Mouse (Mus musculus): ENCODE results near the gene Cdh4.
A peak's percentile ranks its signal among the peaks of the same experiment; 100 is the strongest.

The Cdh4 gene

DNA sequence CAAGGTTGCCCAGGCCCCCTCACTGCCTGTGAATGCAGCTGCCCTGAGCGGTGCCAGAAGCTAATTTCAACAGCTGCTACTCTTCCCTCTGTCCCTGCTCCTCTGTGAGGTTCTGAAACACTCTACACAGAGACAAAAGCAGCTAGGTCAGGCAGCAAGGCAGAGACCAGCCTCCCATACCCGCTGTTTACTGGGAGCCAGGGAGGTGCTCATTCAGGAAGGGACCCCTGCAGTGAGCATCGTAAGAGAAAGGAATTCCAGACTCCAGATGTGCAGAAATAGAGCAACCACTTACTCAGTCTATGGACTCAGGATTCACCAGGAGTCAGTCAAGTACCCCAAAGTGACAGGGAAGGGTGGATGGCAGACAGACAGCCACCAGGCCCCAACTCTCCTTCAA, 278.1 kb downstream of the Cdh4 start:
- no peak for ATAC-seq (ENCODE audit: insufficient number of reproducible peaks, low FRiP score, low TSS enrichment)

DNA sequence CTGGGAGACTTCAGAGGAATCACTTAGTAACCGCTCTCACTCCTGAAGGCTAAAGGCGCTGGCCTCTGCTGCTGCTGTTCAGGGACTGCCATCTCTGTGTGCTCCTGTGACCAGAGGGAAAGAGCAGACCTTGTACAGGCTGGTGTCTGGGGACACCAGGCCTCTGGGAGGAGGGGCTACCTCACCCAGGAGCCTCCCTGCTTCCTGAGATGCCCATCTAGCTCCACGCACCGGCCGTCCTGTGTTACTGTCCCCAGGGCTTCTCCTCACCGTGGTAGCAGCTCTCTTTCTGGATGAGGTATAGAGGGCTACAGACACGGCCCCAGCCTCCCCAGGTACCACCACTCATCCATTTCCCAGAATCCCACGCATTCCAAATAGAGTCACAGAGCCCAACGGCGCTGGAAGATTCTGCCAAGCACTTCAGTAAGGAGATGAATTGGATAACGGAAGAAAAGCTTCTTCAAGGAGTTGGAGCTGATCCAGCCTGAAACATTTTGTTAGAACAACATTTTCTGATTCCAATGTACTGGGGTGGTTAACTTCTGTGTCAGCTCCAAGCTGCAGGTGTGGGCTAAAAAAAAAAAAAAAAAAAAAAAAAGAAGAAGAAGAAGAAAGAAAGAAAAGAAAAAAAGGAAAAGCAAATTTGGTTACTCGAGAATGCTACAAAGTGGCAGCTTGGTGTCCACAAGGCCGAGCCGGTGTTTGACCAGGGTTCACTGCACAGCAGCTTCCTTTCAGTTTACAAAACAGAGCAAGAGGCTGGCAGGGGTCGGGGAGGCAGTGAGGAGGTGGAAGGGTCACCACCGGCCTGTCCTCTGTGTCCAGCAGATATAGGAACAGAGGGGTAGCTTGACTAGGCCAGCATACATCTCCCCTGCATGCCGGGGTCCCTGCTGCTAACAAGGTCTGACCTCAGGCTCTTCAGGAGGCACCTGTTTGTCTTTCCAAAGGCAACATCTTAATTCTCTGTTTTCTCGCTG, 279.6 kb downstream of the Cdh4 start:
- no peak for ATAC-seq (ENCODE audit: insufficient number of reproducible peaks, low FRiP score, low TSS enrichment)

DNA sequence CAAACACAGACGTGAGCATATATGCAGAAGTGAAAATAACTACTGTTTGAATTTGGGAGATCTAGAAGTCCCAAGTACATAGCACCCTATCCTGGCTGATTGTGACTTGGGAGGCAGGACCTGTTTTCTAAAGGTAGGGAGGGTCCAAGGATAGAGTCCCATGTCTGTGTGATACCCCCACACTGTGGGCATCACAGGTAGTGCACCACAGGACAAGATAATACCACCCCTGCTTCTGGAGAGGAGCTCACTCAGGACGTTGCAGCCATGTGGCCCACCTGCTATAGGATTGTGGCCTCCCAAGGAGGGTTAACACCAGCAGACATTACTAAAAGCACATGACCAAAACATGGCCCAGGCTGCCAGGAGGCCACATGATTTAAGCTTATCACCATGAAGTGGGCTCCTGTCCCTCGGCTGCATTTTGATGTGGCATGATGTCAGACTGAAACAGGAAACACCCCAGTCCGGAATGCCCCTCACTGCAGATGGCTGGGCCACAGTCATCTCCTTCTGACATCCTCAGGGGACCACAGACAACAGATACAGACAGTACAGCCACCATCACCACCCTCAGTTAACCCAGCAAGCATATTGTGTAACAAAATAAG, 280.6 kb downstream of the Cdh4 start:
- ATAC-seq (ENCODE audit: insufficient number of reproducible peaks, low FRiP score, low TSS enrichment): no peak

DNA sequence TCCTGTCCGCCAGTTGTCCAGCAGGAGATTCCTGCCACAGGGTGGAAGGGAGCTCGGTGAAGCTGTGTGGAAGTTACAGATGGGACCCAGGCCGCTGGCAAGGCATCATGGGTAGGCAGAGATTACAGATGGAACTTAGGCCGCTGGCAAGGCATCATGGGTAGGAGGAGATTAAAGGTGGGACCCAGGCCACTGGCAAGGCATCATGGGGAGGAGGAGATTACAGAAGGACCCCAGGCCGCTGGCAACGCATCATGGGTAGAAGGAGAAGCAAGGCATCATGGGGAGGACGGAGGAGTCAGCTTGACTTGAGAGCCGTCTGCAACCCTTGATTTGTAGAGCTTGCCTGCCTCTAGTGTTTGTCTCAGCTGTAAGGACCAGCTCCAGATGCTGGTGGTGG, 281.2 kb downstream of the Cdh4 start:
- no peak for ATAC-seq (ENCODE audit: insufficient number of reproducible peaks, low FRiP score, low TSS enrichment)

DNA sequence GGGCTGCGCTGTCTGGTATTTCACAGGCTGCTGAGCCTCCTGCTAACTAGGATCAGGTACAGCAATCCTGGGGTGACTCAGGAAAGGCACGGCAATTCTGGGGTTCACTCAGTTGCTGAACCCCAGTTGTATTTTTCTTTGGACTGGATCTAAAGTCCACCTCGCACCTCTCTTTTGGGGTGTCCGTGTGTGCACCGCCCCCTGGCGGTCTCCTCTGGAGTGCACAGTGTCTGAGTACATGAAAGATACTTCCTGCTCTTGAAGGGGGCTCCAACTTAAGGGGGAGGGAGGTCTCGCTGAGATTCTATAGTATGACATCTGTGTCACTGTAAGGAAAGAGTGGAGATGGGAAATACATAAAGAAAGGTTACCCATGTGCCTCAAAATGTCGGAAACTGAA, 286.8 kb downstream of the Cdh4 start:
- no peak for ATAC-seq (ENCODE audit: insufficient number of reproducible peaks, low FRiP score, low TSS enrichment)

DNA sequence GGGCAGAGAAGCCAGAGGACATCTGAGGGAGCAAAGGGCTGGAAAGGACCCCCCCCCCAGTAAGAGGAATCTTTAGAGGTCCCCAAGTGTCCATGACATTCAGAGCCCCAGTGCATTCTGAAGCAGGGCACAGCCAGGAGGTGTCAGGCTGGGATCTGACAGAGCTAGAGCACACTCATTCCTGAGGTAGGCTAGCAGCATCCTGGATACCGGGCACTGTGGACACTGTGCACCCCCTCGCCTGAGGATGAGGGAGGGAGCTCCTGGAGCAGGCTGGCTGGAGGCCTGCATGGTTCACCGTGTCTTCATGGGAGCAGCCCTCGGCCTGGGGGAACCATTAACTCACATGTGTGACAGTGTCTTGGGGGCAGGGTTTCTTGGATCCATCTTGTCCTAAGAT, 287.6 kb downstream of the Cdh4 start:
- ATAC-seq (ENCODE audit: insufficient number of reproducible peaks, low FRiP score, low TSS enrichment): no peak

DNA sequence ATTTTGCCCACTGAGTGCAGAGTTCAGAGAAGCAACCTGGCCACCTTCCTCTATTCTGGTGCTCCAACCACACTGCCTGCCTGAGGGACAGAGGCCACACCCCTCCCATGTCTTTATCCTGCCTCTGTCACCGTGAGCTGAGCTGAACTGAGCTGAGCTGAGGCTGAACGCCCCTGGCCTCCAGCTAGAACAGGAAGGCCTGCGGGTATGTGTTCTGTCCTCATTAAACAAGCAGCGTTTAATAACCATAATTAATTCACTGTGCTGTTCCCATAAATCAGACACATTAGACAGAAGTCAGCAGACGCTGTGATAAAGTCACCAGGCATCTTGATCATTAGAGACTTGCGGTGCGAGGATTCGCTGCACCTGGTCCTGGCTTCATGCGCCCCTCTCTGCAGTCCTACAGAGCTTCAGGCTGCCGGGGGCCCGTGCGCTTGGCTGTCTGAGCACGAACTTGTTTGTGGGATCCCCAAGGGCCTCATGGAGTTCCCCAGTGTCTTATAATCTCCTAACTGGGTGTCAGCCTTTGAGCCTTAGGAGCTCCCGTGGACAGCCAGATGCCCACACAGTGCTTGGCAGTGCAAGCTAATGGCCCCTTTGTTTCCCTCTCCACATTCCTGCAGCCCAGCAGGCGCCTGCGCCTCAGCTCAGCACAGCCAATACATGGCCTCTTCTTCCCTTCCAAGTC, 291.1 kb downstream of the Cdh4 start:
- ATAC-seq (ENCODE audit: insufficient number of reproducible peaks, low FRiP score, low TSS enrichment): no peak

DNA sequence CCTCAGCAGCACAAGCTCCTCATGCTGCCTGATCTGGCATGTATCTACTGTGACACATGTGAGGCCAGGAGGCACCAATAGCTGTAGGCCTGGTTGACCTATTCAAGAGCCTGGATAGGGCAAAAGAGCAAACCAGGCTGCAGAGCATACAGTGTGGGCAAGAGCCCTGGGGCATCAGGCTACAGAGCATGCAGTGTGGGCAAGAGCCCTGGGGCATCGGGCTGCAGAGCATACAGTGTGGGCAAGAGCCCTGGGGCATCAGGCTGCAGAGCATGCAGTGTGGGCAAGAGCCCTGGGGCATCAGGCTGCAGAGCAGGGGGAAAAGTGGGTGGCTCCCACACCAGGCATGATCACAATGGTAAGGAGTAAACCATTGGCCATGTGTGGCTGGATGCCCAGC, 300.2 kb downstream of the Cdh4 start:
- ATAC-seq (ENCODE audit: insufficient number of reproducible peaks, low FRiP score, low TSS enrichment): no peak

DNA sequence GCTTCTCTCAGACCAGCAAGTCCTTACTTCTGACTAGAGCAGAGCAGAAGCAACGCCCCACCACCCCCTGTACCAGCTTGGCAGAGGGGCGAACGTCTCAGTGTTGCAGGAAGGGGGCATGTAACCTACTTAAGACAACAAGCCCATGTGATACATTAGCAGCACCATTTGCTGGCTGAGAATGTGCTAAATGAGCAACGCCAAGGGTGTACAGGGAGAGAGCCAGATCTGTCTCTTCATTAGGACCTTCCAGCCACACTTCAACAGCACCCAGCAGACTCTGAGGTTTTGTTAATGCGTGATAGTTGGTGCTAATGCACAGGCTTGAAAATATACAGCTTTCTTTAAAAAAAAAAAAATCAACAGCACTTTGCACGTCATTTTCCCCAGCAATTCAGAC, 300.6 kb downstream of the Cdh4 start:
- ATAC-seq (ENCODE audit: insufficient number of reproducible peaks, low FRiP score, low TSS enrichment): no peak

DNA sequence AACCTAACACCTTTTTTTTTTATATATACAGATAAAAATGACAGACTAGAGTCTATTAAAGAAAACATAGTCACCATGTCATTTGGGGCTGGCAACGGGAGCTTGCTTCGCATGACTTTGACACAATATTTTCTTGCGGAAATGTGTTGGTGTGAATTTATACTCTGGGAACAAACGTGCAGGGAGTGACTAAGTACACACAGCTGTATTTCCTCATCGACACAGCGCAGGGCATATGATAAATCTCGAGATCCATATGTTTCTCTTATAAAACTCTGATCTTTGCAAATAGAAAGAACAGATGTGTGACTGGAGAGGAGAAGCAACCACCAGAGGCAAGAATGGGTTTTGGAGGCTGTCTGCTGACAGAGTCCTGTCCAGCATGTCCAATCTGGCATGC, 304.3 kb downstream of the Cdh4 start:
- ATAC-seq (ENCODE audit: insufficient number of reproducible peaks, low FRiP score, low TSS enrichment): no peak

DNA sequence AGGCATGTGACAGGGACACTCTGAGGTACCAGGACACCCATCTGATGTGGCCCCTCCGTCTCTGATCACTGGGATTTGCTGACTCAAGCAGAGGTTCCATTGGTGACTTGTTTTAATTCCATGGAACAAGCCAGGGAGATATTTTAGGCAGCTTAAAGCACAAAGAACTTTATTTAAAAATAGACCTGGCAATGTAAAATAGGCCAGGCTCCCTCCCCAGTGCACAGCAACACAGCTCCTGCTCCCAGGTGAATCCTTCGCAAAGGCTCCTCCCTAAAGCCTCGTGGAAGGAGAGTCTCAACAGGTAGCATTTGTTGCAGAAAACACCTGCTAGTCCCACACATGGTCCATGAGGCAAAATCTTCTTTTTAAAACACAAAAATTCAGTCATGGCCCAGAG, 307.2 kb downstream of the Cdh4 start:
- no peak for ATAC-seq (ENCODE audit: insufficient number of reproducible peaks, low FRiP score, low TSS enrichment)

DNA sequence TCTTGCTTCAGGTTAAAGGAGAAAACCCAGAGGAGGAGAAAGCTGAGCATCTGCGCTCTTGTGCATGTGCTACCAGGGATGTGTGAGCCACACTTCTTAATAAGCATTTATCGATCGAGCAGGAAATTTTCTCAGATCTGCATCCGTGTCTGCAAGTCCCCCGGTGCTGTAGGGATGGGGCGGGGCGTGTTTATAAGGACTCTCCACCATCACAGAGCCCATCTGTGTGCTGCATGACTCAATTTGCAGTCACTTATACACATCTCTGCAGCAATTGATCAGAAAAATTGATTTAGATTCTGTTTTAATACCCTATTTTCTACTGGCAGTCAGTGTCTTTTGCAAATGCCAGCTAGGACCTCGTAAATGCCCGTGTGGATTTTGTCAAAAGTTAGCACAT, 311.6 kb downstream of the Cdh4 start:
- no peak for ATAC-seq (ENCODE audit: insufficient number of reproducible peaks, low FRiP score, low TSS enrichment)

DNA sequence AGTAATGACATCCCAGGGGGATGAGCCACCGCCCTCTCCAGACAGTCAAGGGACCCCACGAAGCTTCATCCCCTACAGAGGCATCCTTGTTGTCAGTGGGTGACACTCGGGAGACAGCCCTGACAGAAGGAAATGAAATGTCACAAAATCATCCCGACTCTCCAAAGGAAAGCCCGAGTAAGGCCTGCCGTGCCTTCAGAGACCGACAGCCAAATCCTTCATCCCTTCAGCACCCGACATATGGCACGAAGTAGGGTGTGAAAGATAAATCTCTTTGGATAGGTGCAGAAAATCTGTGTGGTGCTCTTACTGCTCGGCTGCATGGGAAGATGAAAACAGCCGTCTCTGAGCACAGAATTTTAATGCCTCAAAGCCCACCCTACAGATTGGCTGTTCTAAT, 312.5 kb downstream of the Cdh4 start:
- 0 out of 2 replicates have a peak, but pooled peaks have one; percentile 24 for ATAC-seq (ENCODE audit: insufficient number of reproducible peaks, low FRiP score, low TSS enrichment)

DNA sequence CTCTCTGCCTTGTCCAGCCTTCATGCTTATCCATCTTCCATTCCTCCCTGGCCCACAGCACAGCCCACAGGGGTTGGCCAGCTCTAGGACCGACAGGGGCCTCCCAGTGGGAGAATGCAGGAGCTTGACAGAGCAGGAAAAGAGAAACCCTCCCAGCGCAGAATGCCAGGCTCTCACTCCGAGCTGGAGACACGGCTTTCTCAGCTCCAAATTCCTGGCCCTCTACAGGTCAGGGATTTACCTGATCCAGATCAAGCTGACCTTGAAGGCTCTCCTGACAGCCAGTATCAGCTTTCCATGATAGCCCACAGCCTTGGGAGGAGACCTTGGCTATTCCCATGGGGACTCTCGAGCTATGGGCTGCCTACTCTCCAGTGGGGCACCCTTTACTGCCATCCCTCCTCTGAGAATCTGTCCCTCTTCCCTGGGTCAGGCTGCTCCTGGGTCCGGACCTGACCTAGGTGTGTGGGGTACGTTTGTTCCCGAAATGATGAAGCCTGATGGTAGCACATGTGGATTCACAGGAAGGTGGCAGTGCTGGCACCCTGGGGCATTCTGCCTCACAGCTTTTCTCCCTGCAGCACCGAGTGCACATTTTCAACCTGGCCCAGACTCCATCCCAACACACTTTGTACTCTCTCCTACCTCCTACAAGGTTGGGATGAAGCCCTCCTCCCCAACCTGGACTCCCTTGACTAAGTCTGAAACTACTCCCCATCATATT, 319.6 kb downstream of the Cdh4 start:
- ATAC-seq (ENCODE audit: insufficient number of reproducible peaks, low FRiP score, low TSS enrichment): no peak; the same call in 1 of the 2 replicates

DNA sequence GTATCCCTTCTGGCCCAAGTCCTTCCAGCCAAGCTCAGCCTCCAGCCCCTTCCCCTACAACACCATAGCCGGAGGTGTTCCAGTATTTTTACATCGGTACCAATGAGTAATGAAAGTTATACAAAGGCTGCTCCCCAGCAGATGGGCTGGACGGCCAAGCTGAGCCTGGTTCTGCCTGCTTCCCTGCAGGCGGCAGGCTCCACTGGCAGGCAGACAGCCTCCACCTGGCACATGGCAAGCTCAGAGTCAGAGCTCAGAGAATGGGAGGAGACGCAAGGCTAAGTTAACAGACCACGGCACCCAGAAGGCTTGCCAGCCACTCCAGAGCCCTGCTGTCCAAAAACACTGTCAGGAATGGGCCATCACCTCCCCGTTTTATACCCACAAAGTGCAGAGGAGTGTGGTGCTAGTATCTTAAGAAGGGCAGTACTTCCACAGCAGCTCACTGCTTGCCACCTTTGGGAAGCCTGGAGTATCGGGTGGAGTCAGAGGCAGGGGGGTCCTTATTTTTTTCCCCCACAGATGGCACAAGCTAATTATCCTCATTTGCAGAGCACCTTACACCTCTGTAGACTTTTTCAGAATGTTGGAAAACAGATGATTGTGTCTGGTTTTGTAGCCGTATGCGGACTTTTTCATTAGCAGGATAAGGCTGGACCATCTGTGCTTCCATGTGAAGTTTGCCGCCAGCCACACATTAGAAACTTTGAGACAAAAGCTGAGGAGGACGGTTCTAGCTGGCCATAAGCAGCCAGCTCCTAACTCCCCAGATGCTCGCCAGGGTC, 320.5 kb downstream of the Cdh4 start:
- ATAC-seq (ENCODE audit: insufficient number of reproducible peaks, low FRiP score, low TSS enrichment): peak; percentile 93

DNA sequence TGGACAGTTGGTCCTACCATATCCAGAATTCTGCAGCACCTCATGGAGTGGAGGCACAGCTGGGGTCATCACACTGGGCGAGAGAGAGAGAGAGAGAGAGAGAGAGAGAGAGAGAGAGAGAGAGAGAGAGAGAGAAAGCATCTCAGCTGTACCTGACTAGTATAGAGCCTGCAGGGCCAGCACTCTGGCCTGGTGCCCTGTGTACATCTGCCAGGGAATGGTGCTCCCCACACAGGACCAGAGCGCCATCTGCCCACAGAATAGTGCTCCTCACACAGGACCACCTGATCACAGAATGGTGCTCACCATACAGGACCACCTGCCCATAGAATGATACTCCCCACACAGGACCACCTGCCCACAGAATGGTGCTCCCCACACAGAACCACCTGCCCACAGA, 322.2 kb downstream of the Cdh4 start:
- no peak for ATAC-seq (ENCODE audit: insufficient number of reproducible peaks, low FRiP score, low TSS enrichment)

DNA sequence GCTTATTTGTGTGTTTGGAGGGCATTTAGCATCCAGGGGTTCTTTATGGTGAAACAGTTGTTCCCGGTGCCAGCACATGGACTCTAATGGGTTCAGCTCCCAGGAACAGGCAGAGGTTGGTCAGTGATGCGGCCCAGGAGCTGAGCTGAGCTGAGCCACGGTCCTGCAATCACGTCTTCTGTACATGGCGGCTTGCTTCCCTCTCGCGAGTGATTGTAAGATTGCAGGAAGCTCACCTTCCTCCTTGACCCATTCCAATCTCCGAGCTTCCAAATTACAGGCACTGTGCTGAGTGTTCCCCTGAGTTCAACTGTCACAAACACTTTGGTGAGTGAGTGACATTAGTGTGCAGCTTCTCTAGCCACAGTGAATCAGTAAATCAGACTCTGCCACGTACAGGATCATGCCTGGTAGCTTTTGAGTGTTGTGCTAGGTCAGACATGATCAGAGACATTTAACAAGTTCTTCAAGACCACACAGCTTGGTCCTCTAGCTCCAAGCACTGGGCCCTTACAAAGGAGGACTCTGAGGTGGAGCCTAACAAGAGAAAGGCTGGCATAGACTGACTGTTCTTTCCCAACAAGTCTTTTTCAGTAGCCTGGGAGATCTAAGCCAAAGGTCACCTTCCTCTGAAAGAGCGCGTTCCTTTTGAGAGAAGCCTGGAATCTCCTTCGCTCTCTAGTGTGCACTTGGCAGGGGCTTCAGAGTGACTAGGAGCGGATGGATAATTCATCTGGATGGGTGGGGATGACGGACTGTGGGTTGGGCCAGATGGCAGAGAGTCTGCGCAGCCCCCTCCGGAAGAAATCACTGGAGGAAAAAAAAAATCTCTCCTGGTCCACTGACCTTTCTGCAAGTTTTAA, 324.7 kb downstream of the Cdh4 start:
- no peak for ATAC-seq (ENCODE audit: insufficient number of reproducible peaks, low FRiP score, low TSS enrichment)

DNA sequence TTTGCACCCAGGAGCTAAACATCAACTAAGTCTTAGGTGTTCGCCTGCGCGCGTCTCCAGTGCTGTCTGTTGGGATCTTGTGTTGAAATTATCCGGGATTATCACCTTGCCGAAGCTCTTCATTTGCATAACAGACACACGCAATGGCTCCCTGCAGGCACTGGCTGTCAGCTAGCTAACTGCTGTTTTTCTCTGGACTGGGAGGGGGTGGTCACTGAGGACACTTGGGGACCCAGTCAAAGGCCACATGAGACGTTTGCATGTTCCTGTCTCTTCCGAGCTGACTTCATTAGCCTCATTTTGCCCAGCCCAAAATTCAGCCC, 325.3 kb downstream of the Cdh4 start:
- ATAC-seq (ENCODE audit: insufficient number of reproducible peaks, low FRiP score, low TSS enrichment): no peak

DNA sequence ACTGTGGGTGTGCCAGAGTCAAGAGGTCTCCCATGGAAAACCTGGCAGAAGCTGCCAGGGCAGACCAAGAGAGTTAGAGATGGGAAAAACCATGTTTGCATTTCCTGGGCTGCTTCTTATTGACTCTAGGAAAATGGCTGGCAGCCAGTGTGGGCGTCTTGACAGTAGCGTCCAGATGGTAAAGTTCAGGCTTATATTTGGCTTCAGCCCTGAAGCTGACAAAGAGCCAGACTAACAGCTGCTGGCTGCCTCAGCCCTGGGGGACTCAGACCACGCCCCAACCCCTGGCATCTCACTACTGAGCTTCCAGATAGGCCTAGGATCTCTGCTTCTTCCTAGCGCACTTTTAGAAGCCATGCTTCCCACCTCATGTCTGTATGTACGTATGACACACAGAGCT, 326.9 kb downstream of the Cdh4 start:
- ATAC-seq (ENCODE audit: insufficient number of reproducible peaks, low FRiP score, low TSS enrichment): no peak
